Mouse (Mus musculus) bone marrow macrophage, adult 2 months (primary cell): ENCODE data around the gene Mybphl. TPM values are rescaled to one million over a fixed set of nuclear protein-coding genes. Genes with fewer than 3 reads are reported as not detected.
A peak's percentile ranks its signal among the peaks of the same experiment; 100 is the strongest.

Source experiments
- H3K27ac ChIP-seq: 2 replicates; pipeline ENCODE4 v1.5.1; 2012; ENCODE audit warnings: low read depth, low read length; ENCODE audit not compliant: insufficient read depth
- H3K4me1 ChIP-seq: 2 replicates; pipeline ENCODE4 v1.6.1; 2012; ENCODE audit warnings: low read length; ENCODE audit not compliant: control insufficient read depth, insufficient read depth
- H3K4me3 ChIP-seq: 2 replicates; pipeline ENCODE4 v1.5.1; 2012; ENCODE audit warnings: mild to moderate bottlenecking, low read length, moderate library complexity; ENCODE audit not compliant: insufficient read depth
- CTCF ChIP-seq: IDR thresholded peaks from 2 replicates; pipeline ENCODE4 v1.5.1; 2012; ENCODE audit warnings: low read depth, mild to moderate bottlenecking, low read length, moderate library complexity
- POLR2A ChIP-seq: IDR thresholded peaks from 2 replicates; pipeline ENCODE4 v1.6.1; 2012; ENCODE audit warnings: mild to moderate bottlenecking, low read depth, low read length, borderline replicate concordance
- polyA plus RNA-seq: library from polyadenylated mRNA; stranded (reverse); fragments of >200 nt; gene quantifications from 2 replicates; pipeline ENCODE4 v1.2.4, GENCODE M21; 2012; ENCODE audit not compliant: missing spikeins, insufficient read depth, insufficient read length

Mybphl gene
- polyA plus RNA-seq, 1 experiment, result not detected

GRCm38 (mm10) chr3:108367173-108367572, 2.5 kb downstream of the Mybphl start:
- Histone ChIP-seq H3K27ac (no peak overlapping the region), H3K4me3 (no peak overlapping the region), H3K4me1 (peaks cover 21% of the 10 kb centered on the region)
- TF ChIP-seq POLR2A (no peak), CTCF (no peak)

GRCm38 (mm10) chr3:108367828-108368227, 3.1 kb downstream of the Mybphl start:
- no peak for TF ChIP-seq POLR2A
- no peak for TF ChIP-seq CTCF
- Histone ChIP-seq H3K27ac (no peak overlapping the region), H3K4me1 (peaks cover 21% of the 10 kb centered on the region), H3K4me3 (no peak overlapping the region)

- H3K27ac ChIP-seq, result no peak overlapping the region
These were observed 4.0 kb downstream of the Mybphl start for GRCm38 (mm10) chr3:108368721-108369120.

GRCm38 (mm10) chr3:108372274-108372673, 7.6 kb downstream of the Mybphl start:
- no peak for TF ChIP-seq CTCF
- TF ChIP-seq POLR2A, result no peak
- Histone ChIP-seq H3K4me3 (no peak overlapping the region), H3K4me1 (0 out of 2 replicates have a peak, but pooled peaks cover 2% of the 10 kb centered on the region), H3K27ac (no peak overlapping the region)

More at GRCm38 (mm10) chr3:108368721-108369120, 4.0 kb downstream of the Mybphl start:
- H3K4me1 ChIP-seq, result peaks cover 15% of the 10 kb centered on the region
- TF ChIP-seq CTCF (no peak), POLR2A (no peak)
- H3K4me3 ChIP-seq, result no peak overlapping the region

GRCm38 (mm10) chr3:108372691-108373090, 8.0 kb downstream of the Mybphl start:
- 0 out of 2 replicates have a peak, but pooled peaks cover 2% of the 10 kb centered on the region for H3K4me1 ChIP-seq
- TF ChIP-seq POLR2A (no peak), CTCF (no peak)
- H3K4me3 ChIP-seq, result no peak overlapping the region
- H3K27ac ChIP-seq, result no peak overlapping the region

- H3K27ac ChIP-seq, result no peak overlapping the region
- no peak overlapping the region for H3K4me3 ChIP-seq
- TF ChIP-seq POLR2A, result no peak
- no peak for TF ChIP-seq CTCF
- peaks cover 12% of the 10 kb centered on the region for H3K4me1 ChIP-seq
These were observed 14.4 kb downstream of the Mybphl start for GRCm38 (mm10) chr3:108378875-108379663.

- Histone ChIP-seq H3K4me1 (peaks cover 22% of the 10 kb centered on the region), H3K4me3 (no peak overlapping the region), H3K27ac (no peak overlapping the region)
- TF ChIP-seq POLR2A, result no peak
- TF ChIP-seq CTCF, result peak; percentile 45
These were observed 16.0 kb downstream of the Mybphl start for GRCm38 (mm10) chr3:108380695-108381094.

- peaks cover 22% of the 10 kb centered on the region for H3K4me1 ChIP-seq
- peak overlapping the region; percentile 68 for H3K27ac ChIP-seq
- H3K4me3 ChIP-seq, result peak overlapping the region; percentile 49
- TF ChIP-seq POLR2A (no peak), CTCF (no peak)
These were observed 17.5 kb downstream of the Mybphl start for GRCm38 (mm10) chr3:108381945-108382875.

GRCm38 (mm10) chr3:108383485-108384354, 19.0 kb downstream of the Mybphl start, which contains the start of gene Psrc1:
TSS of gene Psrc1 (plus strand) at chr3:108383839.
- TF ChIP-seq CTCF (no peak), POLR2A (no peak)
- H3K27ac ChIP-seq, result peak within 1 kb of the TSS; percentile 68
- peak within 1 kb of the TSS; percentile 94 for H3K4me3 ChIP-seq
- peaks cover 22% of the 10 kb centered on the region for H3K4me1 ChIP-seq
